Mouse (Mus musculus): ENCODE measurements around the gene Ttc3. TPM values are rescaled to one million over a fixed set of nuclear protein-coding genes. Genes with fewer than 3 reads are reported as not detected.
"Not testable (repeated sequence)": the region's sequence is repeated elsewhere in the genome, so short reads cannot be mapped to it uniquely, and the experiment has no call there.

Gene Ttc3
- polyA plus RNA-seq, 1 experiment, result 152 TPM

DNA sequence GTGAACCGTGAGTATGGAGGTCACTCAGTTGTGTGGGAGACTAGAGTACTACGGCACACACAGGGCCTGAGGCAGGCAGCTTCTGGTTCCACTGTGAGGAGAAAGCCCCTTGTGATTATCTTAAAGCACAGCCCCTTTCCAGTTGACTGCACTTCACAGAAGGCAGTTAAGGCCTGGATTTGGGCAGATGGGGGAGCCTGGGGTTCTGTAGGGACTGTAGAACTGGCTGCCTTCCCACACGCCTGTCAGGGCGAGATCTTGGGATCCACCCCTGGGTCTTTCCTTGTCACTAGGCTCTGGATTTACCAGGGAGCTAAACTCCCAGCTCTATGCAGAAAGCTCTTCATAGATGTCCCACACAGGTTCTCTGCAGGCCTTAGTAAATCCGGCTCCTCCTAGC is 40.0 kb upstream of the Ttc3 start:
- Histone ChIP-seq H3K27ac (ENCODE audit: insufficient read depth, low read length) (no peak overlapping the region), H3K27me3 (ENCODE audit: control insufficient read depth, insufficient read depth, low read length, poor library complexity, severe bottlenecking) (peaks cover 5% of the 10 kb centered on the region; the same call in 1 of the 2 replicates)

DNA sequence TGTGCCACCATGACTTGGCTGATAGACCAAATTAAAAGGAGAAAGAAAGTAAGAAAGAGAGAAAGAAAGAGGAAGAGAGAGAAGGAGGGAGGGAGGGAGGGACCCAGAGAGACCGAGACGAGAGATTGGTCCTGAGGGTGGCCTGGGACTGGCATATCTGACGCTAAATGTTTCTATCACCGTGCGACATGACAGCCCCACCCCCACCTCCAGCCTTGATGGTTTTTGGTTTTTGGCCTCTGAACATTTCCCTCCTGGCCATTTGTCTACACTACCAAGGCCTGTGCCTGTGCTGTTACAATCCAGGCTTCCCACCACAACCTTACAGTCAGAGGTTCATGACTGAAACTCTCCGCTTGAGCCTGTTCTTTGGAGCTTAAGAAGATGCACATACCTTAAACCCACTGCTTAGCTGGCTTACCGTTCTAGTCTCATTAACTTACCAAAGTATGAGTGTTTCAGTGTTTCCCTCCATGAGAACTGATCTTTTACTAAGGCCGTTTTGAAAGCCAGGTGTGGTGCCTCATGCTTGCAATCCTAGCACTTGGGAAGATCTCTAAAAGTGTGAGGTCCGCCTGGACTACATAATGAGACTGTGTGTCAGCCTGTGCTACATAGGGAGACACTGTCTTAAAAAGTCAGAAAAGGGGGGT is 39.1 kb upstream of the Ttc3 start:
- TF ChIP-seq CTCF (IDR thresholded peaks at IDR 0.05; ENCODE audit: low read depth, low read length) (no peak), EP300 (IDR thresholded peaks at IDR 0.05; ENCODE audit: insufficient read depth, low read depth, low read length) (no peak), POLR2A (IDR thresholded peaks at IDR 0.05; ENCODE audit: insufficient read depth, low read length) (no peak)
- H3K27me3 ChIP-seq (ENCODE audit: control insufficient read depth, insufficient read depth, low read length, poor library complexity, severe bottlenecking), result peaks cover 5% of the 10 kb centered on the region; the same call in 1 of the 2 replicates
- no peaks in the 10 kb centered on the region for H3K4me1 ChIP-seq (ENCODE audit: control insufficient read depth, insufficient read depth, low read length)

More for the DNA sequence above, 40.0 kb upstream of the Ttc3 start:
- Histone ChIP-seq H3K4me1 (ENCODE audit: control insufficient read depth, insufficient read depth, low read length) (no peaks in the 10 kb centered on the region), H3K4me3 (ENCODE audit: low read depth, low read length) (no peak overlapping the region), H3K9me3 (replicated peaks; ENCODE audit: control insufficient read depth, insufficient read depth, low read length, poor library complexity, severe bottlenecking) (no peaks in the 10 kb centered on the region), H3K36me3 (ENCODE audit: control insufficient read depth, insufficient read depth, low read length, poor library complexity, severe bottlenecking) (no peaks in the 10 kb centered on the region), H3K9ac (ENCODE audit: low read depth, poor library complexity, severe bottlenecking) (no peak overlapping the region)
- no peak for TF ChIP-seq CTCF (IDR thresholded peaks at IDR 0.05; ENCODE audit: low read depth, low read length)
- no peak for TF ChIP-seq EP300 (IDR thresholded peaks at IDR 0.05; ENCODE audit: insufficient read depth, low read depth, low read length)
- TF ChIP-seq POLR2A (IDR thresholded peaks at IDR 0.05; ENCODE audit: insufficient read depth, low read length), result no peak

DNA sequence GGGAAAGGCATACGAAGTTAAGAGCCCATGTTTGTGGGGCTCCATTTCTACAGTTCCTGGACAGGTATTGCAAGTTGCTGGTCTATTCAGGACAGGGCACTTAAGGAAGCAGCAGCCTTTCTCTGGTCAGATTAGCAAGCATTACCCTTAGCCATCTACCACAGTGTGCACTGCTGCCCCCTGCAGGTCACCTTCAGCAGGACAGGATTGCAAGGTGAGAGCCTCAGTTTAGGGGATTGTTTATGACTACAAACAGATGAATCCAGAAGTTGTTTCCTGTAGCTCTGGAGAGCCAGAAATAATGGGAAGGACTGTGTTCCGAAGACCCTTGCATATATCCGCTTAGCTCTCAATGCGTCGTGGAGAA is 38.5 kb upstream of the Ttc3 start:
- no peaks in the 10 kb centered on the region for H3K4me1 ChIP-seq (ENCODE audit: control insufficient read depth, insufficient read depth, low read length)
- TF ChIP-seq EP300 (IDR thresholded peaks at IDR 0.05; ENCODE audit: insufficient read depth, low read depth, low read length) (no peak), CTCF (IDR thresholded peaks at IDR 0.05; ENCODE audit: low read depth, low read length) (peak; percentile 94)
- H3K36me3 ChIP-seq (ENCODE audit: control insufficient read depth, insufficient read depth, low read length, poor library complexity, severe bottlenecking), result no peaks in the 10 kb centered on the region
- H3K27ac ChIP-seq (ENCODE audit: insufficient read depth, low read length), result no peak overlapping the region
- H3K27me3 ChIP-seq (ENCODE audit: control insufficient read depth, insufficient read depth, low read length, poor library complexity, severe bottlenecking), result peaks cover 5% of the 10 kb centered on the region; the same call in 1 of the 2 replicates
- no peak overlapping the region for H3K9ac ChIP-seq (ENCODE audit: low read depth, poor library complexity, severe bottlenecking)
- H3K4me3 ChIP-seq (ENCODE audit: low read depth, low read length), result no peak overlapping the region
- no peaks in the 10 kb centered on the region for H3K9me3 ChIP-seq (replicated peaks; ENCODE audit: control insufficient read depth, insufficient read depth, low read length, poor library complexity, severe bottlenecking)

More for the DNA sequence above, 39.1 kb upstream of the Ttc3 start:
- Histone ChIP-seq H3K27ac (ENCODE audit: insufficient read depth, low read length) (no peak overlapping the region), H3K36me3 (ENCODE audit: control insufficient read depth, insufficient read depth, low read length, poor library complexity, severe bottlenecking) (no peaks in the 10 kb centered on the region), H3K9ac (ENCODE audit: low read depth, poor library complexity, severe bottlenecking) (no peak overlapping the region), H3K9me3 (replicated peaks; ENCODE audit: control insufficient read depth, insufficient read depth, low read length, poor library complexity, severe bottlenecking) (no peaks in the 10 kb centered on the region), H3K4me3 (ENCODE audit: low read depth, low read length) (no peak overlapping the region)

DNA sequence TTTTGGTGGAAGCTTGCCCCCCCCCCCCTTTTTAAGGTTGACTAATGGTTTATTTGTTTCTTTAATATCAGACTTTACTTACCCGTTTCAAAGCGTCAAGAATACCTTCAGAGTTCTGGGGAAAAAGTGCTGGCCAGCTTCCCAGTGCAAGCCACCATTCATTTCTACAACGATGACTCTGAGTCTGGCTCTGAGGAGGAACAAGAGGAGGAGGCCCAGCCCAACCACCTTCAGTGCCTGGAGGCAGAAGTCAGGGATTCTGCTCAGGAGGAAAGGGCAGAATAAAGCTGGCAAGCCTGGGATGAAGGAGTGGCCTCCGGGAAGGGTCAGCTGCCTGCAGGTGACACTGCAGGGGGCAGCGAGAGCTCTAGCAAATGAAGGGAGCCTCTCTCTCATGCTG is 34.8 kb upstream of the Ttc3 start:
- Histone ChIP-seq H3K4me3 (ENCODE audit: low read depth, low read length) (no peak overlapping the region), H3K27ac (ENCODE audit: insufficient read depth, low read length) (no peak overlapping the region), H3K9ac (ENCODE audit: low read depth, poor library complexity, severe bottlenecking) (no peak overlapping the region), H3K36me3 (ENCODE audit: control insufficient read depth, insufficient read depth, low read length, poor library complexity, severe bottlenecking) (no peaks in the 10 kb centered on the region), H3K27me3 (ENCODE audit: control insufficient read depth, insufficient read depth, low read length, poor library complexity, severe bottlenecking) (no peaks in the 10 kb centered on the region), H3K9me3 (replicated peaks; ENCODE audit: control insufficient read depth, insufficient read depth, low read length, poor library complexity, severe bottlenecking) (0 out of 2 replicates have a peak, but pooled peaks cover 2% of the 10 kb centered on the region), H3K4me1 (ENCODE audit: control insufficient read depth, insufficient read depth, low read length) (no peaks in the 10 kb centered on the region)
- TF ChIP-seq EP300 (IDR thresholded peaks at IDR 0.05; ENCODE audit: insufficient read depth, low read depth, low read length) (no peak), CTCF (IDR thresholded peaks at IDR 0.05; ENCODE audit: low read depth, low read length) (no peak)

DNA sequence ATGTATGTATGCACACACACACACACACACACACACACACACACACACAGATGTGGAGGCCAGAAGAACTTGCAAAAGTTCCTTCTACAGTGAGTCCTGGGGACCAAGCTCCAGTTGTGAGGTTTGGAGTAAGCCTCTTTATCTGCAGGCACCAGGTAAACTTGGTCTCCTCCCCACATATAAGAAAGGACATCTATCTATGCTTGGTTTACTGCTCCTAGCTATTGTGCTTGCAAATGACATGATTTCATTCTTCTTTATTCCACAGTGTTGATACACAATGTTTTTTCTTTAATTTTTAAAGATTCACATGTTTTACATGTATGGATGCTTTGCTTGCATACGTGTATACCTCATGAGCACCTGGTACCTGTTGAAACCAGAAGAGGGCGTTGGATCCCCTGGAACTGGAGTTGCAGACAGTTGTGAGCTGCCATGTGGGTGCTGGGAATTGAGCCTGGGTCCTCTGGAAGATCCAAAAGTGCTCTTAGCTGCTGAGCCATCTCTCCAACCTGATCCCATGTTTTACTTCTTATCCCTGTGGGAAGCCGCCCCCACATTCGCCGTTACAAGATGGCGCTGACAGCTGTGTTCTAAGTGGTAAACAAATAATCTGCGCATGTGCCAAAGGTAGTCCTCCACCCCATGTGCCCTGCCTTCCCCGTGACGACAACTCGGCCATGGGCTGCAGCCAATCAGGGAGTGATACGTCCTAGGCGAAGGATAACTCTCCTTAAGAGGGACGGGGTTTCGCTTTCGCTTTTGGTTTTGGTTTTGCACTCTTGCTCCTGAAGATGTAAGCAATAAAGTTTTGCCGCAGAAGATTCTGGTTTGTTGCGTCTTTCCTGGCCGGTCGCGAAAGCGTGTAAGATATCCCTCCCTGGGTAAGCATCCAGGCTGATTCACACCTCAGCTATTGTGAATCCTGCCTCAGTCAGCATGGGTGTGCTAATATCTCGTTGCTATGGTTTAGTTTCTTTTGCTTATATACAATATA is 31.0 kb upstream of the Ttc3 start:
- H3K27ac ChIP-seq (ENCODE audit: insufficient read depth, low read length); H3K9ac ChIP-seq (ENCODE audit: low read depth, poor library complexity, severe bottlenecking); H3K36me3 ChIP-seq (ENCODE audit: control insufficient read depth, insufficient read depth, low read length, poor library complexity, severe bottlenecking); H3K4me3 ChIP-seq (ENCODE audit: low read depth, low read length); H3K4me1 ChIP-seq (ENCODE audit: control insufficient read depth, insufficient read depth, low read length); H3K9me3 ChIP-seq (replicated peaks; ENCODE audit: control insufficient read depth, insufficient read depth, low read length, poor library complexity, severe bottlenecking); H3K27me3 ChIP-seq (ENCODE audit: control insufficient read depth, insufficient read depth, low read length, poor library complexity, severe bottlenecking): not testable (repeated sequence)

DNA sequence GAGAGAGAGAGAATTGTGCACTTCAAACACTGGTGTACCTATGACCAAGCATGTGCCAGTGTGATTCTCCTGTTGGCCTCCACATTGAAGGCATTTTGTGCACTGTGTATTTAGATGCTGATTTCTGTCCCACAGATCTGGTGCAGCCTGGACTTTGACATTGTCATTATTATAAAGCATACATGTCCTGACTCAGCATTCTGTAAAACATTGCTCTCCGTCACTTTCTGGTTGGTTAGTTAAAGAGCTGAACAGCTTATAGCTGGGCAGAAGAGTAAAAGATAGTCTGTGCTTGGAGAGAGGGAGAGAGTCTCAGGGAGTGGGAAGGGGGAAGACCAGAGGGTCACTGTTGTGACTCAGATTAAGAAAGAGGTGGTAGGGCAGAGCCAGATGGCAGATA is 24.7 kb upstream of the Ttc3 start:
- Histone ChIP-seq H3K4me3 (ENCODE audit: low read depth, low read length) (no peak overlapping the region), H3K27me3 (ENCODE audit: control insufficient read depth, insufficient read depth, low read length, poor library complexity, severe bottlenecking) (no peaks in the 10 kb centered on the region), H3K9ac (ENCODE audit: low read depth, poor library complexity, severe bottlenecking) (no peak overlapping the region), H3K4me1 (ENCODE audit: control insufficient read depth, insufficient read depth, low read length) (no peaks in the 10 kb centered on the region), H3K27ac (ENCODE audit: insufficient read depth, low read length) (no peak overlapping the region), H3K36me3 (ENCODE audit: control insufficient read depth, insufficient read depth, low read length, poor library complexity, severe bottlenecking) (no peaks in the 10 kb centered on the region), H3K9me3 (replicated peaks; ENCODE audit: control insufficient read depth, insufficient read depth, low read length, poor library complexity, severe bottlenecking) (no peaks in the 10 kb centered on the region)
- TF ChIP-seq CTCF (IDR thresholded peaks at IDR 0.05; ENCODE audit: low read depth, low read length), result no peak
- TF ChIP-seq EP300 (IDR thresholded peaks at IDR 0.05; ENCODE audit: insufficient read depth, low read depth, low read length), result no peak
- no peak for TF ChIP-seq POLR2A (IDR thresholded peaks at IDR 0.05; ENCODE audit: insufficient read depth, low read length)
